Mouse (Mus musculus): ENCODE data around the gene Rbm25. TPM values are rescaled to one million over a fixed set of nuclear protein-coding genes. Genes with fewer than 3 reads are reported as not detected.

The Rbm25 gene
- polyA plus RNA-seq, 1 experiment from 2014 or later = 223 TPM

- WGBS = 94% methylated on average over 3 of the region's 3 CpGs
- ATAC-seq (ENCODE audit: low FRiP score, low TSS enrichment) = no peak
- Histone ChIP-seq H3K36me3 (ENCODE audit: insufficient read depth, low read length) (peaks cover 5% of the 10 kb centered on the region), H3K4me1 (ENCODE audit: insufficient read depth, low read length) (peaks cover 27% of the 10 kb centered on the region), H3K27me3 (ENCODE audit: insufficient read depth, low read length) (no peaks in the 10 kb centered on the region), H3K27ac (ENCODE audit: low read length) (no peak overlapping the region), H3K9ac (replicated peaks; ENCODE audit: low read length) (no peak overlapping the region), H3K4me3 (ENCODE audit: low read length) (no peak overlapping the region), H3K9me3 (ENCODE audit: low read length) (no peaks in the 10 kb centered on the region), H3K4me2 (replicated peaks; ENCODE audit: low read depth, low read length) (no peak overlapping the region)
Observed at GRCm38 (mm10) chr12:83694669-83695068, 63.6 kb downstream of the Rbm25 start.

- Histone ChIP-seq H3K9me3 (ENCODE audit: low read length) (no peaks in the 10 kb centered on the region), H3K27me3 (ENCODE audit: insufficient read depth, low read length) (no peaks in the 10 kb centered on the region), H3K27ac (ENCODE audit: low read length) (peak overlapping the region; percentile 52; the same call in 1 of the 2 replicates), H3K4me2 (replicated peaks; ENCODE audit: low read depth, low read length) (no peak overlapping the region), H3K9ac (replicated peaks; ENCODE audit: low read length) (no peak overlapping the region; the same call in 1 of the 2 replicates), H3K4me1 (ENCODE audit: insufficient read depth, low read length) (peaks cover 15% of the 10 kb centered on the region), H3K4me3 (ENCODE audit: low read length) (no peak overlapping the region), H3K36me3 (ENCODE audit: insufficient read depth, low read length) (peaks cover 2% of the 10 kb centered on the region; the same call in 1 of the 2 replicates)
- WGBS = 77% methylated on average over 4 of the region's 4 CpGs
- no peak for ATAC-seq (ENCODE audit: low FRiP score, low TSS enrichment)
Observed at GRCm38 (mm10) chr12:83698637-83699036, 67.6 kb downstream of the Rbm25 start.

GRCm38 (mm10) chr12:83701608-83702007, 70.6 kb downstream of the Rbm25 start:
- no peak for ATAC-seq (ENCODE audit: low FRiP score, low TSS enrichment)
- Histone ChIP-seq H3K4me3 (ENCODE audit: low read length) (no peak overlapping the region), H3K27ac (ENCODE audit: low read length) (no peak overlapping the region), H3K9me3 (ENCODE audit: low read length) (no peaks in the 10 kb centered on the region), H3K4me2 (replicated peaks; ENCODE audit: low read depth, low read length) (no peak overlapping the region), H3K36me3 (ENCODE audit: insufficient read depth, low read length) (peaks cover 5% of the 10 kb centered on the region; the same call in 1 of the 2 replicates), H3K27me3 (ENCODE audit: insufficient read depth, low read length) (no peaks in the 10 kb centered on the region), H3K9ac (replicated peaks; ENCODE audit: low read length) (no peak overlapping the region), H3K4me1 (ENCODE audit: insufficient read depth, low read length) (peaks cover 15% of the 10 kb centered on the region)
- 95% methylated on average over 7 of the region's 7 CpGs for WGBS

- WGBS = 78% methylated on average over 4 of the region's 4 CpGs
- no peak overlapping the region for H3K4me3 ChIP-seq (ENCODE audit: low read length)
- H3K9me3 ChIP-seq (ENCODE audit: low read length) = no peaks in the 10 kb centered on the region
- no peak overlapping the region for H3K27ac ChIP-seq (ENCODE audit: low read length)
- no peak for ATAC-seq (ENCODE audit: low FRiP score, low TSS enrichment)
- H3K4me2 ChIP-seq (replicated peaks; ENCODE audit: low read depth, low read length) = no peak overlapping the region
- H3K36me3 ChIP-seq (ENCODE audit: insufficient read depth, low read length) = peaks cover 5% of the 10 kb centered on the region; the same call in 1 of the 2 replicates
- H3K4me1 ChIP-seq (ENCODE audit: insufficient read depth, low read length) = peaks cover 15% of the 10 kb centered on the region
- no peaks in the 10 kb centered on the region for H3K27me3 ChIP-seq (ENCODE audit: insufficient read depth, low read length)
- H3K9ac ChIP-seq (replicated peaks; ENCODE audit: low read length) = no peak overlapping the region
Observed at GRCm38 (mm10) chr12:83702796-83703195, 71.8 kb downstream of the Rbm25 start.

- Histone ChIP-seq H3K4me3 (ENCODE audit: low read length) (no peak overlapping the region), H3K36me3 (ENCODE audit: insufficient read depth, low read length) (peaks cover 6% of the 10 kb centered on the region; the same call in 1 of the 2 replicates), H3K4me2 (replicated peaks; ENCODE audit: low read depth, low read length) (no peak overlapping the region), H3K9ac (replicated peaks; ENCODE audit: low read length) (no peak overlapping the region), H3K4me1 (ENCODE audit: insufficient read depth, low read length) (no peaks in the 10 kb centered on the region), H3K27me3 (ENCODE audit: insufficient read depth, low read length) (no peaks in the 10 kb centered on the region), H3K9me3 (ENCODE audit: low read length) (no peaks in the 10 kb centered on the region), H3K27ac (ENCODE audit: low read length) (no peak overlapping the region)
- WGBS = 62% methylated on average over 4 of the region's 4 CpGs
- no peak for ATAC-seq (ENCODE audit: low FRiP score, low TSS enrichment)
Observed at GRCm38 (mm10) chr12:83706951-83707350, 75.9 kb downstream of the Rbm25 start.

- Histone ChIP-seq H3K27me3 (ENCODE audit: insufficient read depth, low read length) (no peaks in the 10 kb centered on the region), H3K9me3 (ENCODE audit: low read length) (no peaks in the 10 kb centered on the region), H3K36me3 (ENCODE audit: insufficient read depth, low read length) (peaks cover 20% of the 10 kb centered on the region; the same call in 1 of the 2 replicates), H3K4me1 (ENCODE audit: insufficient read depth, low read length) (no peaks in the 10 kb centered on the region), H3K9ac (replicated peaks; ENCODE audit: low read length) (no peak overlapping the region), H3K4me2 (replicated peaks; ENCODE audit: low read depth, low read length) (no peak overlapping the region), H3K4me3 (ENCODE audit: low read length) (no peak overlapping the region), H3K27ac (ENCODE audit: low read length) (no peak overlapping the region)
- no peak for ATAC-seq (ENCODE audit: low FRiP score, low TSS enrichment)
- WGBS = 80% methylated on average over 7 of the region's 7 CpGs
Observed at GRCm38 (mm10) chr12:83708160-83709092, 77.4 kb downstream of the Rbm25 start.

- H3K4me1 ChIP-seq (ENCODE audit: insufficient read depth, low read length) = no peaks in the 10 kb centered on the region
- H3K9ac ChIP-seq (replicated peaks; ENCODE audit: low read length) = no peak overlapping the region
- H3K27ac ChIP-seq (ENCODE audit: low read length) = no peak overlapping the region
- H3K9me3 ChIP-seq (ENCODE audit: low read length) = no peaks in the 10 kb centered on the region
- no peak overlapping the region for H3K4me2 ChIP-seq (replicated peaks; ENCODE audit: low read depth, low read length)
- peaks cover 25% of the 10 kb centered on the region; the same call in 1 of the 2 replicates for H3K36me3 ChIP-seq (ENCODE audit: insufficient read depth, low read length)
- ATAC-seq (ENCODE audit: low FRiP score, low TSS enrichment) = no peak
- 95% methylated on average over 2 of the region's 2 CpGs for WGBS
- H3K27me3 ChIP-seq (ENCODE audit: insufficient read depth, low read length) = no peaks in the 10 kb centered on the region
- H3K4me3 ChIP-seq (ENCODE audit: low read length) = no peak overlapping the region
Observed at GRCm38 (mm10) chr12:83709934-83710333, 78.9 kb downstream of the Rbm25 start.

GRCm38 (mm10) chr12:83713749-83714148, 82.7 kb downstream of the Rbm25 start:
- no peak overlapping the region for H3K4me3 ChIP-seq (ENCODE audit: low read length)
- ATAC-seq (ENCODE audit: low FRiP score, low TSS enrichment) = no peak; the same call in 1 of the 2 replicates
- no peak overlapping the region for H3K27ac ChIP-seq (ENCODE audit: low read length)
- no peak overlapping the region for H3K9ac ChIP-seq (replicated peaks; ENCODE audit: low read length)
- no peaks in the 10 kb centered on the region for H3K4me1 ChIP-seq (ENCODE audit: insufficient read depth, low read length)
- H3K9me3 ChIP-seq (ENCODE audit: low read length) = no peaks in the 10 kb centered on the region
- 43% methylated on average over 2 of the region's 2 CpGs for WGBS
- peaks cover 37% of the 10 kb centered on the region for H3K36me3 ChIP-seq (ENCODE audit: insufficient read depth, low read length)
- H3K4me2 ChIP-seq (replicated peaks; ENCODE audit: low read depth, low read length) = no peak overlapping the region
- H3K27me3 ChIP-seq (ENCODE audit: insufficient read depth, low read length) = no peaks in the 10 kb centered on the region

- ATAC-seq (ENCODE audit: low FRiP score, low TSS enrichment) = no peak
- H3K27me3 ChIP-seq (ENCODE audit: insufficient read depth, low read length) = no peaks in the 10 kb centered on the region
- H3K36me3 ChIP-seq (ENCODE audit: insufficient read depth, low read length) = peaks cover 37% of the 10 kb centered on the region
- H3K27ac ChIP-seq (ENCODE audit: low read length) = no peak overlapping the region
- peaks cover 9% of the 10 kb centered on the region for H3K4me1 ChIP-seq (ENCODE audit: insufficient read depth, low read length)
- no peak overlapping the region for H3K4me3 ChIP-seq (ENCODE audit: low read length)
- no peak overlapping the region for H3K4me2 ChIP-seq (replicated peaks; ENCODE audit: low read depth, low read length)
- WGBS = 81% methylated on average over 15 of the region's 15 CpGs
- no peaks in the 10 kb centered on the region for H3K9me3 ChIP-seq (ENCODE audit: low read length)
- H3K9ac ChIP-seq (replicated peaks; ENCODE audit: low read length) = no peak overlapping the region
Observed at GRCm38 (mm10) chr12:83716416-83717184, 85.6 kb downstream of the Rbm25 start.
